Mouse (Mus musculus) kidney, embryonic 16.5 days (tissue): Measurements from ENCODE around the gene Cxcl13. TPM values are rescaled to one million over a fixed set of nuclear protein-coding genes. Genes with fewer than 3 reads are reported as not detected.

Source experiments
- ATAC-seq: fragments of 200-750 bp; cut with Nextera tagmentation; 2 replicates; pipeline ENCODE4 v1.8.0; 2017; ENCODE audit warnings: moderate TSS enrichment; ENCODE audit not compliant: low FRiP score, low TSS enrichment
- H3K27ac ChIP-seq: fragments of 300-500 bp; sonication (generic); 2 replicates; pipeline ENCODE4 v1.5.1; 2014; ENCODE audit warnings: low read length
- H3K27me3 ChIP-seq: fragments of 300-500 bp; sonication (generic); 2 replicates; pipeline ENCODE4 v1.6.1; 2014; ENCODE audit warnings: low read length, control low read depth, mixed read lengths; ENCODE audit not compliant: insufficient read depth
- H3K36me3 ChIP-seq: fragments of 300-500 bp; sonication (generic); 2 replicates; pipeline ENCODE4 v1.6.1; 2014; ENCODE audit warnings: low read length, control low read depth, mixed read lengths; ENCODE audit not compliant: insufficient read depth
- H3K4me1 ChIP-seq: fragments of 300-500 bp; sonication (generic); 2 replicates; pipeline ENCODE4 v1.6.1; 2014; ENCODE audit warnings: low read length, control low read depth, mixed read lengths; ENCODE audit not compliant: insufficient read depth
- H3K4me2 ChIP-seq: fragments of 300-500 bp; sonication (generic); replicated peaks from 2 replicates; pipeline ENCODE4 v1.6.1; 2014; ENCODE audit warnings: low read depth, low read length
- H3K4me3 ChIP-seq: fragments of 300-500 bp; sonication (generic); 2 replicates; pipeline ENCODE4 v1.5.1; 2014; ENCODE audit warnings: mild to moderate bottlenecking, low read length
- H3K9ac ChIP-seq: fragments of 300-500 bp; sonication (generic); replicated peaks from 2 replicates; pipeline ENCODE4 v1.6.1; 2014; ENCODE audit warnings: low read length
- H3K9me3 ChIP-seq: fragments of 300-500 bp; sonication (generic); 2 replicates; pipeline ENCODE4 v1.6.1; 2016; ENCODE audit warnings: low read length, control low read depth
- WGBS: fragments of 180-500 bp; shearing (Covaris S2); extraction: QIAGEN DNeasy Blood & Tissue Kit; methylation state at CpG from one replicate; pipeline ENCODE4 v1.1.7; 2014; 5-methylcytosine and 5-hydroxymethylcytosine counted together
- polyA plus RNA-seq: library from polyadenylated mRNA; unstranded; fragments of >200 nt; fragmentation: Nextera tagmentation; extraction: Ambion mirVana; gene quantifications from 2 replicates; pipeline ENCODE4 v1.2.1, GENCODE M21; 2015

The Cxcl13 gene
- 6.5 and 6.6 TPM in 2 replicates for polyA plus RNA-seq

GRCm38 (mm10) chr5:95956651-95957050, at the start of gene Cxcl13:
Gene Cxcl13 (plus strand): TSS chr5:95956951.
- 34% methylated on average over 5 of the region's 5 CpGs for WGBS

GRCm38 (mm10) chr5:95911006-95911405, 45.7 kb upstream of the Cxcl13 start:
- Histone ChIP-seq H3K4me2 (no peak overlapping the region), H3K9me3 (no peaks in the 10 kb centered on the region), H3K27me3 (no peaks in the 10 kb centered on the region), H3K4me3 (no peak overlapping the region), H3K9ac (no peak overlapping the region), H3K36me3 (no peaks in the 10 kb centered on the region), H3K4me1 (no peaks in the 10 kb centered on the region), H3K27ac (no peak overlapping the region)
- 87% methylated on average over 1 of the region's 1 CpGs for WGBS
- no peak for ATAC-seq

More at GRCm38 (mm10) chr5:95956651-95957050, at the start of gene Cxcl13:
- Histone ChIP-seq H3K9me3 (no peaks in the 10 kb centered on the region), H3K9ac (no peak within 1 kb of the TSS), H3K27me3 (no peaks in the 10 kb centered on the region), H3K4me3 (no peak within 1 kb of the TSS), H3K4me1 (no peaks in the 10 kb centered on the region), H3K36me3 (no peaks in the 10 kb centered on the region), H3K27ac (no peak within 1 kb of the TSS), H3K4me2 (no peak within 1 kb of the TSS)
- no peak for ATAC-seq

GRCm38 (mm10) chr5:95918491-95918890, 38.3 kb upstream of the Cxcl13 start:
- no peak overlapping the region for H3K4me3 ChIP-seq
- no peak overlapping the region for H3K9ac ChIP-seq
- H3K27me3 ChIP-seq = no peaks in the 10 kb centered on the region
- no peaks in the 10 kb centered on the region for H3K9me3 ChIP-seq
- 70% methylated on average over 6 of the region's 6 CpGs for WGBS
- H3K4me1 ChIP-seq = no peaks in the 10 kb centered on the region
- H3K4me2 ChIP-seq = no peak overlapping the region
- no peak for ATAC-seq
- H3K27ac ChIP-seq = no peak overlapping the region
- H3K36me3 ChIP-seq = no peaks in the 10 kb centered on the region

- Histone ChIP-seq H3K27me3 (no peaks in the 10 kb centered on the region), H3K9ac (no peak overlapping the region), H3K27ac (no peak overlapping the region), H3K4me1 (no peaks in the 10 kb centered on the region), H3K9me3 (no peaks in the 10 kb centered on the region), H3K4me2 (no peak overlapping the region), H3K4me3 (no peak overlapping the region), H3K36me3 (no peaks in the 10 kb centered on the region)
- ATAC-seq = no peak
- 84% methylated on average over 6 of the region's 6 CpGs for WGBS
These were observed 32.7 kb upstream of the Cxcl13 start for GRCm38 (mm10) chr5:95924023-95924422.

- H3K27me3 ChIP-seq = no peaks in the 10 kb centered on the region
- no peaks in the 10 kb centered on the region for H3K4me1 ChIP-seq
- no peak for ATAC-seq
- 82% methylated on average over 10 of the region's 10 CpGs for WGBS
- H3K36me3 ChIP-seq = no peaks in the 10 kb centered on the region
- no peak overlapping the region for H3K27ac ChIP-seq
- H3K4me2 ChIP-seq = no peak overlapping the region
- H3K9ac ChIP-seq = no peak overlapping the region
- H3K9me3 ChIP-seq = no peaks in the 10 kb centered on the region
- H3K4me3 ChIP-seq = no peak overlapping the region
These were observed 31.4 kb upstream of the Cxcl13 start for GRCm38 (mm10) chr5:95925204-95925930.

GRCm38 (mm10) chr5:95925931-95926263, 30.9 kb upstream of the Cxcl13 start:
- Histone ChIP-seq H3K27me3 (no peaks in the 10 kb centered on the region), H3K27ac (no peak overlapping the region), H3K36me3 (no peaks in the 10 kb centered on the region), H3K4me1 (no peaks in the 10 kb centered on the region), H3K4me3 (no peak overlapping the region), H3K9me3 (no peaks in the 10 kb centered on the region), H3K9ac (no peak overlapping the region), H3K4me2 (no peak overlapping the region)
- no peak for ATAC-seq
- WGBS = 93% methylated on average over 1 of the region's 1 CpGs

GRCm38 (mm10) chr5:95935035-95935434, 21.7 kb upstream of the Cxcl13 start:
- H3K36me3 ChIP-seq = no peaks in the 10 kb centered on the region
- H3K4me1 ChIP-seq = no peaks in the 10 kb centered on the region
- no peak overlapping the region for H3K4me3 ChIP-seq
- H3K4me2 ChIP-seq = no peak overlapping the region
- H3K9ac ChIP-seq = no peak overlapping the region
- 69% methylated on average over 5 of the region's 5 CpGs for WGBS
- H3K27ac ChIP-seq = no peak overlapping the region
- H3K27me3 ChIP-seq = no peaks in the 10 kb centered on the region
- no peaks in the 10 kb centered on the region for H3K9me3 ChIP-seq
- ATAC-seq = no peak

GRCm38 (mm10) chr5:95936068-95936467, 20.7 kb upstream of the Cxcl13 start:
- 53% methylated on average over 5 of the region's 5 CpGs for WGBS
- H3K27me3 ChIP-seq = no peaks in the 10 kb centered on the region

GRCm38 (mm10) chr5:95937129-95937528, 19.6 kb upstream of the Cxcl13 start:
- no peaks in the 10 kb centered on the region for H3K36me3 ChIP-seq
- no peak overlapping the region for H3K9ac ChIP-seq
- no peak overlapping the region for H3K27ac ChIP-seq
- 36% methylated on average over 2 of the region's 2 CpGs for whole genome bisulfite sequencing
- H3K4me1 ChIP-seq = no peaks in the 10 kb centered on the region
- no peak overlapping the region for H3K4me3 ChIP-seq
- ATAC-seq = no peak
- H3K27me3 ChIP-seq = no peaks in the 10 kb centered on the region
- no peaks in the 10 kb centered on the region for H3K9me3 ChIP-seq
- no peak overlapping the region for H3K4me2 ChIP-seq

More at GRCm38 (mm10) chr5:95936068-95936467, 20.7 kb upstream of the Cxcl13 start:
- H3K9me3 ChIP-seq = no peaks in the 10 kb centered on the region
- no peak overlapping the region for H3K9ac ChIP-seq
- H3K4me2 ChIP-seq = no peak overlapping the region
- no peaks in the 10 kb centered on the region for H3K4me1 ChIP-seq
- ATAC-seq = no peak
- no peaks in the 10 kb centered on the region for H3K36me3 ChIP-seq
- no peak overlapping the region for H3K4me3 ChIP-seq
- no peak overlapping the region for H3K27ac ChIP-seq

- Histone ChIP-seq H3K4me3 (no peak overlapping the region), H3K27ac (no peak overlapping the region), H3K9ac (no peak overlapping the region), H3K36me3 (no peaks in the 10 kb centered on the region), H3K4me1 (0 out of 2 replicates have a peak, but pooled peaks cover 2% of the 10 kb centered on the region), H3K4me2 (no peak overlapping the region), H3K27me3 (no peaks in the 10 kb centered on the region), H3K9me3 (no peaks in the 10 kb centered on the region)
- 75% methylated on average over 11 of the region's 11 CpGs for WGBS
- no peak for ATAC-seq
These were observed 18.6 kb upstream of the Cxcl13 start for GRCm38 (mm10) chr5:95938044-95938625.
